Mouse (Mus musculus): Measurements from ENCODE around the gene Crebl2.

The Crebl2 gene

GRCm38 (mm10) chr6:134820411-134820810, 9.5 kb upstream of the Crebl2 start:
- no peak for DNase-seq (ENCODE audit: low read depth, low spot score)

- DNase-seq (ENCODE audit: low read depth, low spot score) = no peak
Measured at GRCm38 (mm10) chr6:134822844-134823243, 7.1 kb upstream of the Crebl2 start.

- no peak for DNase-seq (ENCODE audit: low read depth, low spot score)
Measured at GRCm38 (mm10) chr6:134830776-134831175, 822 bp downstream of the Crebl2 start.

- DNase-seq (ENCODE audit: low read depth, low spot score) = no peak
Measured at GRCm38 (mm10) chr6:134834585-134835251, 4.8 kb downstream of the Crebl2 start.

GRCm38 (mm10) chr6:134838111-134838510, 8.2 kb downstream of the Crebl2 start:
- no peak for DNase-seq (ENCODE audit: low read depth, low spot score)

- no peak for DNase-seq (ENCODE audit: low read depth, low spot score)
Measured at GRCm38 (mm10) chr6:134840346-134840745, 10.4 kb downstream of the Crebl2 start.

- no peak for DNase-seq (ENCODE audit: low read depth, low spot score)
Measured at GRCm38 (mm10) chr6:134845726-134846125, 15.8 kb downstream of the Crebl2 start.

GRCm38 (mm10) chr6:134846308-134846707, 16.4 kb downstream of the Crebl2 start:
- DNase-seq (ENCODE audit: low read depth, low spot score) = no peak

GRCm38 (mm10) chr6:134847550-134847949, 17.6 kb downstream of the Crebl2 start:
- DNase-seq (ENCODE audit: low read depth, low spot score) = no peak

GRCm38 (mm10) chr6:134848197-134848890, 18.4 kb downstream of the Crebl2 start:
- DNase-seq (ENCODE audit: low read depth, low spot score) = no peak

- DNase-seq (ENCODE audit: low read depth, low spot score) = no peak
Measured at GRCm38 (mm10) chr6:134849461-134849860, 19.5 kb downstream of the Crebl2 start.

GRCm38 (mm10) chr6:134849985-134850384, 20.0 kb downstream of the Crebl2 start:
- DNase-seq (ENCODE audit: low read depth, low spot score) = no peak

GRCm38 (mm10) chr6:134854782-134855181, 24.8 kb downstream of the Crebl2 start:
- no peak for DNase-seq (ENCODE audit: low read depth, low spot score)

GRCm38 (mm10) chr6:134855926-134856325, 26.0 kb downstream of the Crebl2 start:
- DNase-seq (ENCODE audit: low read depth, low spot score) = no peak

GRCm38 (mm10) chr6:134859021-134859420, 29.1 kb downstream of the Crebl2 start:
- no peak for DNase-seq (ENCODE audit: low read depth, low spot score)

GRCm38 (mm10) chr6:134860275-134860674, 30.3 kb downstream of the Crebl2 start:
- DNase-seq (ENCODE audit: low read depth, low spot score) = no peak

GRCm38 (mm10) chr6:134861386-134861785, 31.4 kb downstream of the Crebl2 start:
- DNase-seq (ENCODE audit: low read depth, low spot score) = no peak

GRCm38 (mm10) chr6:134862671-134863104, 32.7 kb downstream of the Crebl2 start:
- DNase-seq (ENCODE audit: low read depth, low spot score) = no peak

GRCm38 (mm10) chr6:134863146-134863545, 33.2 kb downstream of the Crebl2 start:
- peak; percentile 81 for DNase-seq (ENCODE audit: low read depth, low spot score)

GRCm38 (mm10) chr6:134866113-134866512, 36.2 kb downstream of the Crebl2 start:
- DNase-seq (ENCODE audit: low read depth, low spot score) = no peak

- DNase-seq (ENCODE audit: low read depth, low spot score) = no peak
Measured at GRCm38 (mm10) chr6:134867325-134867724, 37.4 kb downstream of the Crebl2 start.

GRCm38 (mm10) chr6:134870209-134870742, 40.3 kb downstream of the Crebl2 start:
- no peak for DNase-seq (ENCODE audit: low read depth, low spot score)

GRCm38 (mm10) chr6:134870887-134871286, 40.9 kb downstream of the Crebl2 start:
- no peak for DNase-seq (ENCODE audit: low read depth, low spot score)
